Mouse (Mus musculus) embryo, embryonic 9.5 days (tissue): ENCODE results near the gene Siva1.

ENCODE experiments used
- DNase-seq: peaks from one replicate; pipeline ENCODE4 v3.0.0-alpha.2; 2017; ENCODE audit errors: extremely low spot score

Siva1 gene

GRCm38 (mm10) chr12:112659109-112659508 lies 14.6 kb downstream of the Siva1 start:
- DNase-seq: no peak

- peak; percentile 60 for DNase-seq
Measured at GRCm38 (mm10) chr12:112660576-112661326, 16.3 kb downstream of the Siva1 start.

GRCm38 (mm10) chr12:112661327-112661605 lies 16.8 kb downstream of the Siva1 start:
- DNase-seq: no peak

- DNase-seq: no peak
Measured at GRCm38 (mm10) chr12:112661851-112662250, 17.4 kb downstream of the Siva1 start.

GRCm38 (mm10) chr12:112663303-112663702 lies 18.8 kb downstream of the Siva1 start:
- no peak for DNase-seq

GRCm38 (mm10) chr12:112663716-112664115 lies 19.2 kb downstream of the Siva1 start:
- DNase-seq: no peak

- DNase-seq: no peak
Measured at GRCm38 (mm10) chr12:112664124-112664523, 19.6 kb downstream of the Siva1 start.

- no peak for DNase-seq
Measured at GRCm38 (mm10) chr12:112664656-112665055, 20.2 kb downstream of the Siva1 start.

- DNase-seq: no peak
Measured at GRCm38 (mm10) chr12:112665445-112665844, 21.0 kb downstream of the Siva1 start.

GRCm38 (mm10) chr12:112665881-112666544 lies 21.5 kb downstream of the Siva1 start:
- no peak for DNase-seq

GRCm38 (mm10) chr12:112667619-112668297 lies 23.3 kb downstream of the Siva1 start:
- no peak for DNase-seq

GRCm38 (mm10) chr12:112670718-112671393 lies 26.4 kb downstream of the Siva1 start:
- DNase-seq: no peak

- DNase-seq: no peak
Measured at GRCm38 (mm10) chr12:112671891-112672290, 27.4 kb downstream of the Siva1 start.

- DNase-seq: peak; percentile 49
Measured at GRCm38 (mm10) chr12:112672744-112673575, 28.5 kb downstream of the Siva1 start.

GRCm38 (mm10) chr12:112673576-112674091 lies 29.2 kb downstream of the Siva1 start:
- DNase-seq: no peak

- DNase-seq: peak; percentile 71
Measured at GRCm38 (mm10) chr12:112674132-112675011, 29.9 kb downstream of the Siva1 start, which contains the start of gene Akt1. Akt1 (minus strand) TSS chr12:112674884.

GRCm38 (mm10) chr12:112675245-112676035 lies 31.0 kb downstream of the Siva1 start:
- DNase-seq: peak; percentile 89

- no peak for DNase-seq
Measured at GRCm38 (mm10) chr12:112677076-112677475, 32.6 kb downstream of the Siva1 start.

- no peak for DNase-seq
Measured at GRCm38 (mm10) chr12:112677943-112678554, 33.6 kb downstream of the Siva1 start.
